Mouse (Mus musculus) adrenal gland, adult 10 weeks (tissue): Measurements from ENCODE around the gene Rergl. TPM values are rescaled to one million over a fixed set of nuclear protein-coding genes. Genes with fewer than 3 reads are reported as not detected.

ENCODE experiments used
- polyA plus RNA-seq: library from polyadenylated mRNA; stranded (reverse); fragments of 350-450 nt; fragmentation: Illumina TruSeq; extraction: RNeasy Lipid Tissue Mini Kit (QIAGEN cat#74804); gene quantifications from one replicate; pipeline ENCODE4 v1.2.3, GENCODE M21; 2014; ENCODE audit warnings: low read depth, low replicate concordance

The Rergl gene
- 0.87 TPM for polyA plus RNA-seq

DNA sequence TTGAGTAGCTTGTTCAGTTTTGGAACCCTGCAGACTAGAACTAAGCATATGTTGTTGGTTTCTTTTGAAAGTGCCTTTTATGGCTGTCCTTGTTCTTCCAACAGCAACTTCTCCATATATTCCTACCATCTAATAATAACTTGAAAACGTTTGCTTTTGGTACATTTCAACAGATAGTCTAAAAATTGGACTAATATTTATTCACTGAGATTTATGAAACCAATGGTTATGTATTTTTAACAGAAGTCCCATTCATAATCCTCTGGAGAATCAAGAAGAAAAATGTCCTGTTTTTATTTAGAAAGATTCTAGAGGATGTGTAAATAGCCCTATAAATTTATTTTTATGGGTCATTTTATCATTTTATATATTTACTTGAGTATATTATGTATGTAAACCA lies at the start of gene Rergl:
Rergl (minus strand) TSS at position 101 of the 400 bp plus-strand sequence.

Other genes starting within 250 kb of the Rergl start
- 53.1 TPM for gene Pik3c2g, start 85.2 kb upstream of the Rergl start, polyA plus RNA-seq